Mouse (Mus musculus) thymus, postnatal 36 days (tissue): ENCODE measurements around the gene Rab17.

Experiments used
- DNase-seq, 2 experiments: peaks; one replicate each; pipeline ENCODE4 v3.0.0; 2022; ENCODE audit warnings: mixed read lengths in 2 of 2

Rab17 gene

GRCm38 (mm10) chr1:90981346-90981745 is 11.9 kb upstream of the Rab17 start:
- no peak for DNase-seq

DNA sequence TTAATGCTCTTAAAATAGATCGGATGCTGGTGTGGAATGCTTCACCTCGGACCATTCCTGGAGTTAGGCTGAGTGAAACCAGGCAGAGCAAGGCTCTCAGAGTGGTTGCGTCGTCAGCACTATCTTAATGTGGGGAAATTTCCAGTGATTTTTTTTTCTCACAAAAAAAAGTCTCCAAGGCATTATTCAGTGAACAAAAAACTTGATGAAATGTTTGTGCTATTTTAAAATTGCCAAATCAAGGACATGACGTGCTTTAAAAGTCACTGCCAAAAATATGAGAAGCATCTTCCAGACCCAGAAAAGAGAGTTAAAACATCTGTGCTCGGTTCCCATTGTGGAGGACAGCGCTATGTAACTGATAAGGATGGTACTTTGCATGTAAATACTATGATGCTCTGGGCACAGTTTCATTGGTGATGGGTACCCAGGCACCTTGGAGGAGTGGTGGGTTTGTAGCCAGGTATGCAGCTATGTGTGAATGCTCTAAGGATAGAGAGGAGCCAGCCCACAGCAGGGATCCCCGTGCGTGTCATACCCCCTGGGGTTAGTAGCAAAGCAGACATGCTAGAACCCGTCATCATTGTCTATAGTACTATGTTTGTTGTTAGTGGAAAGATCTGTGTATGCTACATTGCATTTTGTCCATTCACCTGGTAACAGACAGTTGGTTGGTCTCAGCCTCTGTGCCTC is 11.3 kb upstream of the Rab17 start:
- DNase-seq = no peak

DNA sequence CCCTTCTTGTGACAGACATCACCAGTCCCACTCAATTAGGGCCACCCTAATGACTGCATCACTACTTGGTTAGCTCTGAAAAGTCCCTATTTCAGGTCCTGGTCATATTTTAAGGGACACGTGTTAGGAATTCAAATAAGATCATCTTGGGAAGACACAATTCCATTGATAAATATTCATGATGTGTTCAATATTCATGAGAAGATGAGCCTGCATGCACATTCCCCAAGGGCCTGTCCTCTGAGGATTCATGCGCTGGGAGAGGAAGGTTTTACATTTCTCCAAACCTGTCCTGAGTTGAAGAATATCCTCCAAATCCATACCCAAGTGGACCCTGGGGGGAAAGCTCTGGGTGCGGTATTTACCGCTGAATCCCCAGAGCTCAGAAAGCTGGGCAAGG is 6.5 kb upstream of the Rab17 start:
- no peak for DNase-seq

- no peak for DNase-seq
Measured at GRCm38 (mm10) chr1:90974906-90975649, 5.6 kb upstream of the Rab17 start.

DNA sequence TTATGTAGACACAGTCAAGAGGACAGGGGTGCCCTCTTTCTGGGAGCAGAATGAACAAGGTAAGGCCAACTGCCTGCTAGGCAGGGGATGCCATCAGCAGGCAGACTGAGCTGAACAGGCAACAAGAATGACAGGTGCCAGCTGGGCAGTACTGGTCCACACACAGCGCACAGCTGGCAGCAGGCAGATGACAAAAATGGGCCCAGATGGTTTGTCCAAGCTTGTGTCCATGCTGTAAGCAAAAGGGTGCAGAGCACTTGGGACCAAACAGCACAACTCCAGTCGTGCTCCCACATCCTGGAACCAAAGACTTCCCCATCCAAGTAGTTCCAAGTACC is 4.1 kb upstream of the Rab17 start:
- DNase-seq = no peak

- peak; percentile 79 to 85 for DNase-seq
Measured at GRCm38 (mm10) chr1:90972911-90973573, 3.6 kb upstream of the Rab17 start.

DNA sequence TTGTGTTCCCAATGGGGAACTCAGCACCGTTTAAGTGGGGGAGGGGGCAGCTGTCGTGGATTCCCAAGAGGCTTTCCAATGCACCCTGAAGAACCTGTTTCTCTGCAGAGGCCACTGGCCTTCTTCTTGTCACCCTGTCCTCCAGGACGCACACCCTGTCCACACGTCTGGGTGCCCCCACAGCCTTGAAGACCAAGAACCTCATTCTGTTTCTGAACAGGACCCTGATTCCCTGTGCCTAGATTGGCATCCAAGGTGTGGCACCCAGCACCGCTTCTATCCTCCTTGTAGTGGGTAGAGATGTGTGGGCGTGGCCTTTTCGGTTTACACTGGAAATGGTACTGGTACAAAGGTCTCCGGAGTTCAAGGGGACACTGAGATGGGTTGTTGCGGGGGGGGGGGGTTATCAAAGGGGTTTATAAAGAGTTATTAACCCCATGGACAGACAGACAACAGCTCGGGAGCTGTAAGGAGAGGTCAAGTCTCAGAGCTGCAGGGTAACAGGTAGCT is 475 bp upstream of the Rab17 start:
- DNase-seq = no peak

GRCm38 (mm10) chr1:90968649-90969048 is 812 bp downstream of the Rab17 start:
- no peak for DNase-seq

GRCm38 (mm10) chr1:90967583-90967982 is 1.9 kb downstream of the Rab17 start:
- DNase-seq = no peak

- DNase-seq = no peak
Measured at GRCm38 (mm10) chr1:90962994-90963393, 6.5 kb downstream of the Rab17 start.

DNA sequence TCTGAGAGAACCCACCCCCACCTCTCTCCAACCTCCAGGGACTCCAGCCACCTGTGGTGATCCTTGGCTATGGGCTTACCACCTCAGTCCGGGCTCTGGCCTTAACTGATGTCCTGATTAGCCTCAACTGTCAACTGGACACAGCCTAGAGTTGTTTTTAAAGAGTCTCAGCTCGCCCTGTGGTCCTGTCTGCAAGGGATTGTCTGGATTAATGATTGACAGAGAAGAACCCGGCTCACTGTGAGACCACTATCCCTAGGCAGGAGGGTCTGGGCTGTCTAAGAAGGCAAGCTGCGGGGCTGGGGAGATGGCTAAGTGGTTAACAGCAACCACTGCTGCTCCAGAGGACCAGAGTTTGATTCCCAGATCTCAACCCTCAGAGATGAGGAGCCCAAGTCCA is 6.9 kb downstream of the Rab17 start:
- DNase-seq = no peak

DNA sequence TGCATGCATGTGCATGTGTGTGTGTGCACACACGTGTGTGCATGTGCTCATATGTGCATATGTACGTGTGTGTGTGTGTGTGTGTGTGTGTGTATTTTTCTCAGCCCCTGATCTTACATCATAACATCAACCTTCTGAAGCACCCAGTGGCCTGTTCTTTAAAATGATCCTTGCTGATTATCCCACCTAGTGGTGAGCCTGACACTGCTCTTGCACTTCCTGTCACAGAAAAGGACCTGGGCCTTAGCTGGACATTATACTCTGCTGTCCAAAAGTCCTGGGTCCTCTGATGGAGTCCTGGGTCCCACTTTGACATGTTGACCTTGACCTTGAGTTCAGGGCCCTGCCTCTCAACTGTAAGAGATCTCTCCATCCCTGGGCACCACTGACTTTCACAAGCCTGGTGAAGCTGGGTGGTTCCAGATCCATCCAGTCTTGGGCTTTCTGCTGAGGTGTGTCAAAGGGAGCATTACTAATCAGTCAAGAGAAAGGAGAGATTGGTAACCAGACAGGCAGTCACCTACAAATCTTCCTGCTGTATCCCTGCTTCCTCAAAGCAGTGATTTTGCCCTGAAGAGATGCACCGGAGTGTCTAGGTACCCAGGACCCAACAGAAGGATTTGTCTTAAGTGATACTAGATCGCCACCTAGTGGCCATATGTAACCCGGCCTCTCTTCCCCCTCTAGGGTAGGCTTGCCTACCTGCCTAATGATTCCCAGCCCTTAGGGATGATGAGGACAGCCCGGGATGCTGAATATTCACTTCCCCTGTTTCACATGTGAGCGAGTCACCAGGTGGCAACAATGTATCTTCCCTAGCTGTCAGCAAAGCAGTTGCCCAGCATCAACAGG is 13.0 kb downstream of the Rab17 start:
- DNase-seq = peak; percentile 39

DNA sequence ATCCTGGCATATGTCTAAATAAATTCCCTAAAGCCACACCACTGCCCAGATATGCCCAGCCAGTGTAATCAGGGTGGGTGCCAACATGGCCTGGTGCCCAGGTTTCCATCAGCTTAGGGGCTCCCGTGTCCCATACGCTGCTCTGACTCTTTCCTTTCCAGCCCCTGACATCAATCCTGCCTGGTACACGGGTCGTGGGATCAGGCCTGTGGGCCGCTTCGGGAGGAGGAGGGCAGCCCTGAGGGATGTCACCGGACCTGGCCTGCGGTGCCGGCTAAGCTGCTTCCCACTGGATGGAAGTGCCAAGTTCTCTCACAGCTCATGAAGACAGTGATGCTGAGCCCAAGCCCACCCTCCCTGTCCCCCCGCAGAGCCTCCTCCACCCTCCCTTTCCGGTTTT is 15.8 kb downstream of the Rab17 start:
- DNase-seq = no peak

GRCm38 (mm10) chr1:90952808-90953207 is 16.7 kb downstream of the Rab17 start, which contains the start of gene Prlh:
Gene Prlh, plus strand, starts transcription at chr1:90953108.
- DNase-seq = no peak

GRCm38 (mm10) chr1:90951670-90952069 is 17.8 kb downstream of the Rab17 start:
- DNase-seq = no peak

- no peak for DNase-seq
Measured at GRCm38 (mm10) chr1:90949309-90949708, 20.2 kb downstream of the Rab17 start.

DNA sequence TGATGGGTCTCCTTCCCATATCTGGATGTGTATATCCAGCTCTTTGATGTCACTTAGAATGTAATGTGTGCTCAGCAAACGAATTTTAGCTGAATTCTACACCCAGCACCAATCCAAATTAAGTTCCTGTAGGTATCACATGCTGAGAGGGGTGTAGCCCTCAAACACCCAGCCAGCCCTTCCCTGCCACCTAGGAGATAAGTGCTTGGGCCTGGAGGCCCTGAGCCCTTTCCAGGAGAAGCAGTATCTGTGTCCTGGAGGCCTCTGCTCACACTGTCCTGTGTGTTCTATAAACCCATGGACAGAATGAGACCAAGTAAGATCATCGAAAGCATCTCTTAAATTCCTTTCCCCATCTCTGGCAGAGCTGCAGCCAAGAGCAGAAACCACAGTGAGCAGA is 22.2 kb downstream of the Rab17 start:
- DNase-seq = no peak

- peak in 1 of 2 experiments; percentile 19 for DNase-seq
Measured at GRCm38 (mm10) chr1:90945171-90945570, 24.3 kb downstream of the Rab17 start.

GRCm38 (mm10) chr1:90939980-90940379 is 29.5 kb downstream of the Rab17 start:
- no peak for DNase-seq

DNA sequence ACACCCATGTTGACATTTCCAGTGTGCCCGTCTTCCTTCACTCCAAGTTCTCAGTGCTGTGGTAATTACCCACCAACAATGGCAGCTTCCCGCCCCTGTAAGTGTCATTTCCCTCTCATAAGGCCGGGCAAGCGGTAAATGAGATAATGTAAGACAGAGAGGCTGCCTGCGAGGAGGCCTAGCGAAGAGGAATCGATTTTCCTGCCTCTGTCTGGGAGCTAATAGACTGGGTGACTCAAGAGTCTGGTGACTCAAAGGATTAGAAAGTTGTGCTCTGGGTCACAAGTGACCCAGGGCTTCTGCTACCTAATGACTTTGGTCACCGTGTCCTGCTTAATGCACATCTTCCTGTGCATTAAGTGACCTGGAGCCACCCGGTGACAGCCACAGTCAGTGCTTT is 32.5 kb downstream of the Rab17 start:
- DNase-seq = no peak

DNA sequence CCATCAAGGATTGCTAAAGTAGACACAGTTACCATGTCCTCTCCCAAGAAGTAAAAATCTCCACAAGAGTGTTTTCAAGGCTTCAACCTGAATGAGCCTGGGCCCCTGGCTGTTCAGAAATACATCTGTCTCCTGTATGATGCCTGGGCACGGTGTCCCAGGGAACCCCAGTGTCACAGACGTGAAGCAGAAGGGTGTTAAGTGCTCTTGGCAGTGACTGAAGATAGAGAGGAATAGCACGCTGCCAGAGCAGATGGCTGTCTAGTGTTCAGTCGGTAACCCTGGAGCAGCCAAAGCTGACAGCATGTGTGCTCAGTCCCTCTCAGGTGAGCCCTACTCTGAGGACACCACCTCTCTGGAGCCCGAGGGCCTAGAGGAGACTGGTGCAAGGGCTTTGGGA is 36.5 kb downstream of the Rab17 start:
- DNase-seq = no peak

DNA sequence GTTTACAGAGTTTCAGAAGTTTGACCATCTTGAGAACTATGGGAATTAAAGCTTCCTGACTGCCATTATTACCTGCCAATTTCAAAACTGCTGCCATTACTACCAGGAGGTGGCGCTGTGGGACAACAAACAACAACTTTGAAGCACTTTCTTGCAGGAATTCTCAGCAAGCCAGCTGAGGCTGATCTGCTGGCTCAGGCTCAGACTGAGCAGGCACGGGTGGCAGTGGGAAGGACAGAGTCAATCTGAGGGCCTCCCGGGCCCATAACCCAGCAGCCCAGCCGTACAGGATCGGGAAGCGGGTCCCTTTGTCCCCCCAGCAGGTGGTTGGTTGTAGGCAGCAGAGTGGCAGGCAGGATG is 40.9 kb downstream of the Rab17 start:
- DNase-seq = peak; percentile 59 to 67
